Mouse (Mus musculus): ENCODE measurements at regions not wholly inside any gene's neighbourhood (a gene's known extent, or its start where the extent isn't known, plus 50 kb on each side); places are given as distances from the start of the nearest gene placed in this dataset.

GRCm38 (mm10) chr2:84183624-84184287 lies 193.4 kb downstream of the Gm13691 start:
- H3K27ac ChIP-seq (replicated peaks): peak overlapping the region; percentile 76
- H3K27me3 ChIP-seq (replicated peaks): no peaks in the 10 kb centered on the region
- peak overlapping the region; percentile 40; the same call in 1 of the 2 replicates for H3K9ac ChIP-seq
- no peak for ATAC-seq (ENCODE audit: extremely low read depth, insufficient number of reproducible peaks, low FRiP score, low TSS enrichment)
- WGBS: 22% methylated on average over 5 of the region's 5 CpGs
- peak overlapping the region; percentile 48 for H3K4me2 ChIP-seq
- no peaks in the 10 kb centered on the region for H3K36me3 ChIP-seq
- no peaks in the 10 kb centered on the region for H3K9me3 ChIP-seq
- H3K4me1 ChIP-seq: peaks cover 20% of the 10 kb centered on the region
- H3K4me3 ChIP-seq: no peak overlapping the region

DNA sequence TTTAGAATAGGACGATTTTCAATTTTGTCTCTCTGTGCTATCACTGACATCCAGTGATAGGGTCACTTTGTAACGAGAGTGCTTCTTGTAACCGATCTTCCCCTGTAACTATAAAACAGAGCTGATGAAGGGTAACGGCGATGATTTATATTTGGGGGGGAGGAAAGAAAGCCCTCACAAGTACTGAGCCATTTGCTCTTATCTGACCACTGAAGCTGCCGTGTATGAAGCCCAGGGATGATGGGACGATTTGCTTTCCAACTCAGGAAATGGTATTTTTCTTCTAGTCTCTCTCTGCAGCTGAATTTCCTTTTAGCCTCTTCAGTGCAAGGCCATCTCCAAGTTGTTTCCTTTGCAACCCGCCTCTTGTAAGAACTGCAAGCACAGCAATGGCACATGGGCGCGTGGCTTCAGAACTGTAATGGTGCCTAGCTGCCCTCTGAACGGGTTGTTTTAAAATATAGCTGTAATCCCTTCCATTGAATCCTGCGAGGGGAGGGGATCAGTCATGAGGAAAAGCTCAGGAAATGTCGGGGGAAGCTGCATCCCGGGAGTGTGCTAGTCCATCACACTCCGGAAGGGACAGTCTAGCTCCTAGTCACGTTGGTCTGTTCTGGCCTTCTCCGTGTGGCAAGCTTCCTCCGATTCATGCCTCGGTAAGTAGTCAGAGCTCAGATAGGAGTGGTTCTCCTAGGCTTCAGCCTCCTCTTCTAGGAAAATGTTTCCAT lies 194.1 kb downstream of the Gm13691 start:
- H3K27ac ChIP-seq (replicated peaks): peak overlapping the region; percentile 76
- H3K36me3 ChIP-seq: no peaks in the 10 kb centered on the region
- 51% methylated on average over 19 of the region's 19 CpGs for WGBS
- no peaks in the 10 kb centered on the region for H3K9me3 ChIP-seq
- H3K4me1 ChIP-seq: peaks cover 20% of the 10 kb centered on the region
- no peaks in the 10 kb centered on the region for H3K27me3 ChIP-seq (replicated peaks)
- peak overlapping the region; percentile 40; the same call in 1 of the 2 replicates for H3K9ac ChIP-seq
- H3K4me2 ChIP-seq: peak overlapping the region; percentile 48
- peak overlapping the region; percentile 12; the same call in 1 of the 2 replicates for H3K4me3 ChIP-seq
- ATAC-seq (ENCODE audit: extremely low read depth, insufficient number of reproducible peaks, low FRiP score, low TSS enrichment): peak; percentile 42; the same call in 1 of the 2 replicates

- Histone ChIP-seq H3K4me2 (peak overlapping the region; percentile 48), H3K4me1 (peaks cover 20% of the 10 kb centered on the region), H3K27me3 (replicated peaks) (no peaks in the 10 kb centered on the region), H3K27ac (replicated peaks) (peak overlapping the region; percentile 76), H3K9ac (no peak overlapping the region), H3K36me3 (no peaks in the 10 kb centered on the region), H3K9me3 (no peaks in the 10 kb centered on the region), H3K4me3 (peak overlapping the region; percentile 12; the same call in 1 of the 2 replicates)
- ATAC-seq (ENCODE audit: extremely low read depth, insufficient number of reproducible peaks, low FRiP score, low TSS enrichment): no peak
- WGBS: 60% methylated on average over 7 of the region's 7 CpGs
Observed at GRCm38 (mm10) chr2:84185016-84185330, 194.6 kb downstream of the Gm13691 start.

DNA sequence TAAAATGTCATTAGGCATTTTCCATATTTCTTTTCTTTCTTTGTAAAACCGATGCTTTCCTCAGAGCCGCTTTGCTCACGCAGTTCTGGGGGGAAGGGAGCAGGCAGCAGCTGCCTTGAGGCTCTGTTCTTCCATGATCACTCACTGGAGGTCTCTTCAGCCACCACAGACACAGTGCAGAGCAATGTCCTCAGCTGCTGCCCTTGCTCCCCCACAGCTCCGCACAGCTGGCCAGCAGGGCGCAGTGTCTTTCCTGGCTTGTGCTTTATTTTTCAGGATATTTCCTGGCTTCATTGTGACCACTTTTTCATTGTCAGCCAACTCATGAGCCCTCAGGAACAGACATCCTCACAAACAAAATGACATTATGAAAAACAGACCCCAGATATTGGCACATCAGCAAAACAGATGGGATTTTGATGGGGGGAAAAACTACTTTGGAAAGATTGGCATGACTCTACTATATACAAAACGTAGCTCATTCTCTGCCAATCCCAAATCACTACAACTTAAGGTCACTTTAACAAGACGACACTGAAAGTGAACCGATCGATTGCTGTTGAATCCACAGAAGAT lies 195.9 kb downstream of the Gm13691 start:
- Histone ChIP-seq H3K27me3 (replicated peaks) (no peaks in the 10 kb centered on the region), H3K27ac (replicated peaks) (peak overlapping the region; percentile 42; the same call in 1 of the 2 replicates), H3K9ac (no peak overlapping the region), H3K9me3 (no peaks in the 10 kb centered on the region), H3K36me3 (no peaks in the 10 kb centered on the region), H3K4me3 (no peak overlapping the region), H3K4me2 (no peak overlapping the region), H3K4me1 (peaks cover 20% of the 10 kb centered on the region)
- peak; percentile 63; the same call in 1 of the 2 replicates for ATAC-seq (ENCODE audit: extremely low read depth, insufficient number of reproducible peaks, low FRiP score, low TSS enrichment)
- WGBS: 33% methylated on average over 9 of the region's 9 CpGs

DNA sequence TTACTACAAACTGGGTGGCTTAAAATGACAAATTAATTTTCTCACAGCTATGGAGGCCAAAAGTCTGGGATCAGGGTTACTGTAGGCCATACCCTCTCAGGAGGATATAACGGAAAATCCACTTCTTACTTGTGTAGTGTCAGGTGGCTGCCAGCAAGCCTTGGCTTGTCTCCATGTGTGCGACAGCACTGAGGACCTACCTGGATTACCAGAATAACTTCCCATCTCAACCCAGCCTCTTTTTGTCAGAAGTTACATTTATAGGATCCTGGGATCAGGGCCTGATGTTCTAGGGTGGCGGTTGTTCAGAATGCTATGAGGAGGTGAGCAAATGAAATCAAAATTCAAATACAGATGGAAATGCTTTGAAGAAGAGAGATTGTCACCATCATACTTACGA lies 197.1 kb downstream of the Gm13691 start:
- Histone ChIP-seq H3K36me3 (no peaks in the 10 kb centered on the region), H3K4me1 (peaks cover 20% of the 10 kb centered on the region), H3K27ac (replicated peaks) (no peak overlapping the region), H3K27me3 (replicated peaks) (no peaks in the 10 kb centered on the region), H3K9me3 (no peaks in the 10 kb centered on the region), H3K9ac (no peak overlapping the region), H3K4me2 (no peak overlapping the region), H3K4me3 (no peak overlapping the region)
- 84% methylated on average over 4 of the region's 4 CpGs for WGBS
- no peak for ATAC-seq (ENCODE audit: extremely low read depth, insufficient number of reproducible peaks, low FRiP score, low TSS enrichment)

GRCm38 (mm10) chr2:84189302-84189701 lies 198.9 kb downstream of the Gm13691 start:
- Histone ChIP-seq H3K27ac (replicated peaks) (no peak overlapping the region), H3K4me2 (no peak overlapping the region), H3K4me3 (no peak overlapping the region), H3K27me3 (replicated peaks) (no peaks in the 10 kb centered on the region), H3K4me1 (peaks cover 11% of the 10 kb centered on the region), H3K9ac (no peak overlapping the region), H3K9me3 (no peaks in the 10 kb centered on the region), H3K36me3 (no peaks in the 10 kb centered on the region)
- no peak for ATAC-seq (ENCODE audit: extremely low read depth, insufficient number of reproducible peaks, low FRiP score, low TSS enrichment)
- WGBS: 70% methylated on average over 3 of the region's 3 CpGs

GRCm38 (mm10) chr2:84217116-84217515 lies 208.1 kb downstream of the Calcrl start:
- no peaks in the 10 kb centered on the region for H3K4me1 ChIP-seq
- no peak overlapping the region for H3K4me3 ChIP-seq
- H3K27me3 ChIP-seq (replicated peaks): no peaks in the 10 kb centered on the region
- no peaks in the 10 kb centered on the region for H3K36me3 ChIP-seq
- no peaks in the 10 kb centered on the region for H3K9me3 ChIP-seq
- H3K4me2 ChIP-seq: no peak overlapping the region
- H3K27ac ChIP-seq (replicated peaks): no peak overlapping the region
- 66% methylated on average over 1 of the region's 1 CpGs for WGBS
- H3K9ac ChIP-seq: no peak overlapping the region
- ATAC-seq (ENCODE audit: extremely low read depth, insufficient number of reproducible peaks, low FRiP score, low TSS enrichment): no peak

- no peak for ATAC-seq (ENCODE audit: extremely low read depth, insufficient number of reproducible peaks, low FRiP score, low TSS enrichment)
- no peak overlapping the region for H3K4me3 ChIP-seq
- no peak overlapping the region for H3K4me2 ChIP-seq
- no peaks in the 10 kb centered on the region for H3K27me3 ChIP-seq (replicated peaks)
- no peaks in the 10 kb centered on the region for H3K36me3 ChIP-seq
- H3K9ac ChIP-seq: no peak overlapping the region
- WGBS: 80% methylated on average over 1 of the region's 1 CpGs
- H3K27ac ChIP-seq (replicated peaks): no peak overlapping the region
- no peaks in the 10 kb centered on the region for H3K4me1 ChIP-seq
- no peaks in the 10 kb centered on the region for H3K9me3 ChIP-seq
Observed at GRCm38 (mm10) chr2:84222049-84222448, 203.2 kb downstream of the Calcrl start.

GRCm38 (mm10) chr2:84229777-84230176 lies 195.4 kb downstream of the Calcrl start:
- H3K36me3 ChIP-seq: no peaks in the 10 kb centered on the region
- no peak overlapping the region; the same call in 1 of the 2 replicates for H3K27ac ChIP-seq (replicated peaks)
- no peak overlapping the region for H3K4me3 ChIP-seq
- H3K27me3 ChIP-seq (replicated peaks): no peaks in the 10 kb centered on the region
- no peak overlapping the region for H3K9ac ChIP-seq
- H3K9me3 ChIP-seq: no peaks in the 10 kb centered on the region
- no peak overlapping the region for H3K4me2 ChIP-seq
- no peaks in the 10 kb centered on the region for H3K4me1 ChIP-seq
- 53% methylated on average over 3 of the region's 3 CpGs for WGBS
- ATAC-seq (ENCODE audit: extremely low read depth, insufficient number of reproducible peaks, low FRiP score, low TSS enrichment): no peak

GRCm38 (mm10) chr2:84235641-84236040 lies 189.6 kb downstream of the Calcrl start:
- H3K4me3 ChIP-seq: no peak overlapping the region
- WGBS: 69% methylated on average over 4 of the region's 4 CpGs
- no peaks in the 10 kb centered on the region for H3K27me3 ChIP-seq (replicated peaks)
- H3K27ac ChIP-seq (replicated peaks): no peak overlapping the region
- H3K36me3 ChIP-seq: no peaks in the 10 kb centered on the region
- H3K9me3 ChIP-seq: peaks cover 8% of the 10 kb centered on the region
- no peak for ATAC-seq (ENCODE audit: extremely low read depth, insufficient number of reproducible peaks, low FRiP score, low TSS enrichment)
- no peak overlapping the region for H3K4me2 ChIP-seq
- H3K9ac ChIP-seq: no peak overlapping the region
- 0 out of 2 replicates have a peak, but pooled peaks cover 3% of the 10 kb centered on the region for H3K4me1 ChIP-seq

DNA sequence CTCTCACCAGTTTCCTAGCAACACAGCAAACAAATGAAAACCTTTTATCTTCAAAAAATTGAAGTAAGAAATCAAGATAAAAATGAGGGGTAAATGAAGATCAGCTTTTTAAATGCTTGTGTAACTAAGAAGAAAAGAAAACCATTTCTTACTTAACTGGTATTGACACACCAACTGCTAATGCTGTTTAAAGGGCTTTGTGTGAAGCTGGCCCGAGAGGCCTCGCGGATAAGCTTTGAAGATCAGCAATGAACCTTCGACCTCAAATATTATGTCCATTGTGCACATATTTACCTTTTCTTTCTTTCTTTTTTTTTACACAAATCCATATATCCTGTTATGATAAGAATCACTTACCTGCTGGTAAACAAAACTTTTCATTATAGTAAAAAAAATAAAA lies 184.0 kb downstream of the Calcrl start:
- ATAC-seq (ENCODE audit: extremely low read depth, insufficient number of reproducible peaks, low FRiP score, low TSS enrichment): no peak
- Histone ChIP-seq H3K4me1 (0 out of 2 replicates have a peak, but pooled peaks cover 3% of the 10 kb centered on the region), H3K4me3 (no peak overlapping the region), H3K9me3 (no peaks in the 10 kb centered on the region), H3K9ac (no peak overlapping the region), H3K27ac (replicated peaks) (no peak overlapping the region), H3K36me3 (no peaks in the 10 kb centered on the region), H3K27me3 (replicated peaks) (no peaks in the 10 kb centered on the region), H3K4me2 (no peak overlapping the region)
- WGBS: 72% methylated on average over 4 of the region's 4 CpGs

Measured in heart, embryonic 13.5 days (tissue).